Mouse (Mus musculus): ENCODE measurements around the gene Colq. TPM values are rescaled to one million over a fixed set of nuclear protein-coding genes. Genes with fewer than 3 reads are reported as not detected.

Gene Colq
- polyA plus RNA-seq, 1 experiment from 2014 or later: 0.28 TPM

DNA sequence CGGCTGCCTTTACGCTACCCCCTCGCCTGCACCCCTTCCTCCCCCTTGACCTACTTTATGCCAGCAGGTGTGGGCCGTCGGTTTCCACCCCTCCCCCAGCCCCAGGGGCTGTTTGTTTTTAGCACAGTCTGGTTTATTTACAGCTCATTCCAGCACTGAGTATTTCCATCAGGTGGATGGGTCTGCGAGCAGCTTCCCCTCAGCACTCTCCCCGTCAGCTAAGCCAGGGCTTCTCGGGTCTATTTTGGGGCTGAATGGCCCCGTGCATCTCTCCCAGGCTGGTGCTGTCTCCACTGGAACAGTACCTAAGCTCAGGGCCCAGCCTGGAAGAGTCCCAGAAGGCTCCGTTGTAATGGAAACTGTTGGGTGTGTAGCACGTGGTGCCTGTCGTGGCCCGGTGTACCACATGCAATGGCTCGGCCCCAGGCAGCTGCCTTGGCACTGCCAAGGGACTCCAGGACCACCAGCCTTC lies 35.1 kb downstream of the Colq start:
- Histone ChIP-seq H3K4me2 (ENCODE audit: low read depth) (no peak overlapping the region), H3K36me3 (ENCODE audit: control insufficient read depth, insufficient read depth, low read length) (no peaks in the 10 kb centered on the region), H3K9me3 (ENCODE audit: control insufficient read depth, low read length) (no peaks in the 10 kb centered on the region), H3K4me1 (ENCODE audit: control insufficient read depth, insufficient read depth, low read length) (no peaks in the 10 kb centered on the region), H3K27ac (ENCODE audit: low read depth, low read length) (no peak overlapping the region), H3K4me3 (ENCODE audit: low read depth, low read length) (no peak overlapping the region), H3K27me3 (ENCODE audit: control insufficient read depth, insufficient read depth, low read length) (no peaks in the 10 kb centered on the region), H3K9ac (ENCODE audit: low read length) (no peak overlapping the region)
- DNase-seq (ENCODE audit: low spot score) (no peak), ATAC-seq (ENCODE audit: insufficient read depth, low FRiP score, low TSS enrichment) (no peak)
- WGBS: 63% methylated on average over 14 of the region's 14 CpGs

DNA sequence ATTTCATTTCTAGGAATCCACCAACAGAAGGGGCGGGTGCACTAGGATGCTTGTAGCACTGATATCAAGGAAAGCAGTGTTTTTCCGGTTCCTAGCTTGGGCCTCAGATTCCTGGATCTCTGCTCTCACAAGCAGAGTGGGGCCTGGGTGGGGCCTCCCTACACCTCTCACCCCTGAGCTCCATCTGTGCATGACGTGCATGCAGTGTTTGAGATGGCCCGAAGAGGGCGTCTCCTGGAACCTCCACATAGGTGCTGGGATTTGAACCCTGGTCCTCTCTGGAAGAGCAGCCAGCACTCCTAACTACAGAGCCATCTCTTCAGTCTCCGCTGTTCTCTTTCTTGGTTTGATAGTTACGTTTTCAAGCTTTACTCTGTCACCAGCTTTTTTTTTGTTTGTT lies 36.1 kb downstream of the Colq start:
- DNase-seq (ENCODE audit: low spot score): no peak
- WGBS: 86% methylated on average over 7 of the region's 7 CpGs
- Histone ChIP-seq H3K36me3 (ENCODE audit: control insufficient read depth, insufficient read depth, low read length) (no peaks in the 10 kb centered on the region), H3K4me1 (ENCODE audit: control insufficient read depth, insufficient read depth, low read length) (no peaks in the 10 kb centered on the region), H3K27ac (ENCODE audit: low read depth, low read length) (no peak overlapping the region), H3K4me3 (ENCODE audit: low read depth, low read length) (no peak overlapping the region), H3K4me2 (ENCODE audit: low read depth) (no peak overlapping the region), H3K27me3 (ENCODE audit: control insufficient read depth, insufficient read depth, low read length) (no peaks in the 10 kb centered on the region), H3K9ac (ENCODE audit: low read length) (no peak overlapping the region), H3K9me3 (ENCODE audit: control insufficient read depth, low read length) (no peaks in the 10 kb centered on the region)
- ATAC-seq (ENCODE audit: insufficient read depth, low FRiP score, low TSS enrichment): no peak

DNA sequence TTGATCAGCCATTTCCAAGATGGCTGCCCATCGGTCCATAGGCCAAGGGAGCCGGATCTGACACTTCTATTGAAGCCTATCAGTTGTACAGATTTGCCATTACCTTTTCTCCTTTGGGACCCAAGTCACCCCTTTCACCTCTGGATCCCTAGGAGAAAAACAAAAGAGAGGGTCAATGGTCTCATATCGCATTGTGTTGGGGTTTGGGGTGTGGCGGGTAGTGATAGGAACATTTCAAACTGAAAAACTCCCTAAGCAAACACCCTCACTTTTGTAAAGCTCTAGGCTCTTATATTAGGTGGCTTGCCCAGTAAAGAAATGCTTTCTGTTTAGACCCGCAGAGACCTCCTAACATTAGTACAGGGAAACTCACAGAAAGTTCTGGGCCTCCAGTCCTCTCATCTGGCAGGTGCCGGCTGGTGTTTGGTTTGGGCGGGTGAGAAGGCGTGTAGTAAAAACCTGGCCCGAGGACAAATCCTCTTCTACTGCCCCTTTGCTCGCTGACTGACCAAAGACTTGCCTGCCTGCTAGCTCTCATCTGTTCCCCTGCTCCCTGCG lies 47.2 kb downstream of the Colq start:
- Histone ChIP-seq H3K4me1 (ENCODE audit: control insufficient read depth, insufficient read depth, low read length) (no peaks in the 10 kb centered on the region), H3K9ac (ENCODE audit: low read length) (no peak overlapping the region), H3K27ac (ENCODE audit: low read depth, low read length) (no peak overlapping the region), H3K27me3 (ENCODE audit: control insufficient read depth, insufficient read depth, low read length) (no peaks in the 10 kb centered on the region), H3K4me3 (ENCODE audit: low read depth, low read length) (no peak overlapping the region), H3K36me3 (ENCODE audit: control insufficient read depth, insufficient read depth, low read length) (no peaks in the 10 kb centered on the region), H3K4me2 (ENCODE audit: low read depth) (no peak overlapping the region), H3K9me3 (ENCODE audit: control insufficient read depth, low read length) (no peaks in the 10 kb centered on the region)
- ATAC-seq (ENCODE audit: insufficient read depth, low FRiP score, low TSS enrichment): no peak
- DNase-seq (ENCODE audit: low spot score): no peak
- 80% methylated on average over 11 of the region's 11 CpGs for WGBS

DNA sequence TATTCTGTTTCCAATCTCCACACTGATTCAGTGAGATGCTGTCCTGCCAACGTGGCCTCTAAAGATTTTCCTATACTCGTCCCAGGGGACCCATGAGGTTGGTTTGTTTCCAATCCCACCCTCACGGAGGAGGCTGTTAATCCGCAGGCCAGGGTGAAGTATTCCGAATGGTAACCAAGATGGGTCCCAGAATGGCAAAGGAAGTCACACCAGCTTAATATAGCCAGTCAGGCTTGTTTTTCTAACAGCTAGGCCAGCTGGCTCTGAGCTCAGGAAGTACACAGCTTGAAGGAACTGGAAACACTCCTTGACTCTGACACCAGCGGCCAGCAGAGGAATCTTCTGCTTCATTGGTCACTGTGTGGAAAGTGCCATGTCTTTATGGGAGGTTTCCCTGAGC lies 53.8 kb downstream of the Colq start:
- H3K4me1 ChIP-seq (ENCODE audit: control insufficient read depth, insufficient read depth, low read length): no peaks in the 10 kb centered on the region
- H3K4me3 ChIP-seq (ENCODE audit: low read depth, low read length): no peak overlapping the region
- no peaks in the 10 kb centered on the region for H3K9me3 ChIP-seq (ENCODE audit: control insufficient read depth, low read length)
- no peak overlapping the region for H3K4me2 ChIP-seq (ENCODE audit: low read depth)
- H3K9ac ChIP-seq (ENCODE audit: low read length): no peak overlapping the region
- H3K27me3 ChIP-seq (ENCODE audit: control insufficient read depth, insufficient read depth, low read length): no peaks in the 10 kb centered on the region
- ATAC-seq (ENCODE audit: insufficient read depth, low FRiP score, low TSS enrichment) (no peak), DNase-seq (ENCODE audit: low spot score) (no peak)
- H3K36me3 ChIP-seq (ENCODE audit: control insufficient read depth, insufficient read depth, low read length): no peaks in the 10 kb centered on the region
- 74% methylated on average over 6 of the region's 6 CpGs for WGBS
- no peak overlapping the region for H3K27ac ChIP-seq (ENCODE audit: low read depth, low read length)

DNA sequence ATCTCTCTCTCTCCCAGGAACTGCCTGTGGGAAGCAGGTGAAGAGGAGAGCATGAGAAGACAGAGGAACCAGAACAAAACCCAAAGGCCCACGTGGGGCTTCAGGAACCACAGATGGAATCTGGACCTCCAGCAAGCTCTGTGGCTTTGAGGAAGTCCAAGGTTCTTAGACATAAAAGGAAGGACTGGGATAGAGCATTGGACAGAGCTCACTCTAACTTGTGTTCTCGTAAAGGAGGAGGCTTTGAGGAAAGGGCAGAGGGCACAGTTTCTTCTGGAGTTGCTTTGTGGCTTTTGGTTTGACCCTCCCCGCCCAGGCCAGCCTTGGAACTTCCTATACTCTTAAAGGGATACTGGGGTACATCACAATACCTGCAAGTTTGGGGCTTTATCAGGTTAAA lies 58.5 kb downstream of the Colq start:
- ATAC-seq (ENCODE audit: insufficient read depth, low FRiP score, low TSS enrichment) (no peak), DNase-seq (ENCODE audit: low spot score) (no peak)
- Histone ChIP-seq H3K4me3 (ENCODE audit: low read depth, low read length) (no peak overlapping the region), H3K36me3 (ENCODE audit: control insufficient read depth, insufficient read depth, low read length) (no peaks in the 10 kb centered on the region), H3K27me3 (ENCODE audit: control insufficient read depth, insufficient read depth, low read length) (no peaks in the 10 kb centered on the region), H3K9me3 (ENCODE audit: control insufficient read depth, low read length) (no peaks in the 10 kb centered on the region), H3K27ac (ENCODE audit: low read depth, low read length) (no peak overlapping the region), H3K4me2 (ENCODE audit: low read depth) (no peak overlapping the region), H3K4me1 (ENCODE audit: control insufficient read depth, insufficient read depth, low read length) (no peaks in the 10 kb centered on the region), H3K9ac (ENCODE audit: low read length) (no peak overlapping the region)
- 68% methylated on average over 3 of the region's 3 CpGs for WGBS

DNA sequence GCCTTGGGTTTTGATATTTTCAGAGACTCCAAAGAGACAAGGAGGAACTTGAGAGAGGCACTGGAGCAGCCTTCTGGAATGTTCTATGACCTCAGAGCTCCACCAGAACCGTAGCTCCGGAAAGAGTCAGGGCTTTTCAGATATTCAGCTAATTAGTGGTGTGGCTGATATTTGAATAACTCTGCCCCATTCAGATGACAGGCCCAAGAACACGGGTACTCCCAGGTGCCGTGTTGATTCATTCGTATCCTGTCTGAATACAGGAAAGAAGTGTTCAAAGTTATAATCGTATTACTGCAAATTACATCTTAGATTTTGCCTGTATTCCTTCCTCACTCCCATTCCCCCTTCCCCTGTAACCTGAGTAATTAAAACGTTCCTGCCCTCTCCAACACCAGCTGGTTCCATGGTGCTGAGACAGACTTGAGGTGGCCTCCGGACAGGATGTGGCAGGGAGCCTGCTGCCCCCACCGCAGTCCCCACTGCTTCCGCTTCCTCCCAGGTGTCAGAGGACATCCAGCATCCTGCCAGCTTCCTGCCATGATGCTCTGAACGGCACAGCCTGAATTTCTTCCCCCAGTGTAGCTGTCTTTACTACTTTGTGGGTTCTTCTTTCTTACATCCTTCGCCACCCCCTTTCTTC lies 59.5 kb downstream of the Colq start:
- Histone ChIP-seq H3K4me3 (ENCODE audit: low read depth, low read length) (no peak overlapping the region), H3K27me3 (ENCODE audit: control insufficient read depth, insufficient read depth, low read length) (no peaks in the 10 kb centered on the region), H3K9ac (ENCODE audit: low read length) (no peak overlapping the region), H3K4me1 (ENCODE audit: control insufficient read depth, insufficient read depth, low read length) (no peaks in the 10 kb centered on the region), H3K9me3 (ENCODE audit: control insufficient read depth, low read length) (no peaks in the 10 kb centered on the region), H3K27ac (ENCODE audit: low read depth, low read length) (no peak overlapping the region), H3K4me2 (ENCODE audit: low read depth) (no peak overlapping the region), H3K36me3 (ENCODE audit: control insufficient read depth, insufficient read depth, low read length) (no peaks in the 10 kb centered on the region)
- 73% methylated on average over 12 of the region's 12 CpGs for WGBS
- no peak for DNase-seq (ENCODE audit: low spot score)
- no peak for ATAC-seq (ENCODE audit: insufficient read depth, low FRiP score, low TSS enrichment)

DNA sequence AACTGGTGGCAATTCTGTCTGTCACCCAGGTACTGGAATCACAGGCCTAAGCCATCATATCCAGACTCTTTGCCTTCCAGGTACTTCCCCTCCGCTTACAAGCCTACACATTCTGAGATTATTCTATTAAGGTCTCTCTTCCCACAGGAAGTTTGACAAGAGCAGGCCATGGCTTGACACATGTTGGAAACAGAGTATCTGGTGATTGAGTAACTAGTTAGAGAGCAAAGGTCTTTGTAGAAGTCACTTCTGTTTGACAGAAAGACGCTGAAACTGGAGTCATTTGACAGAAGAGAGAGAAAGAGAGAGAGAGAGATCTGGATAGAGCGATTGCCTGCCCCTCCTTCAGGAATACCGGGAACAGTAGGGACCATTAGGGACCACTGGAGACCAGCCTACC lies 60.3 kb downstream of the Colq start:
- Histone ChIP-seq H3K4me1 (ENCODE audit: control insufficient read depth, insufficient read depth, low read length) (no peaks in the 10 kb centered on the region), H3K9me3 (ENCODE audit: control insufficient read depth, low read length) (no peaks in the 10 kb centered on the region), H3K9ac (ENCODE audit: low read length) (no peak overlapping the region), H3K36me3 (ENCODE audit: control insufficient read depth, insufficient read depth, low read length) (no peaks in the 10 kb centered on the region), H3K27ac (ENCODE audit: low read depth, low read length) (no peak overlapping the region), H3K27me3 (ENCODE audit: control insufficient read depth, insufficient read depth, low read length) (no peaks in the 10 kb centered on the region), H3K4me3 (ENCODE audit: low read depth, low read length) (no peak overlapping the region), H3K4me2 (ENCODE audit: low read depth) (no peak overlapping the region)
- 85% methylated on average over 4 of the region's 4 CpGs for WGBS
- no peak for DNase-seq (ENCODE audit: low spot score)
- ATAC-seq (ENCODE audit: insufficient read depth, low FRiP score, low TSS enrichment): no peak

DNA sequence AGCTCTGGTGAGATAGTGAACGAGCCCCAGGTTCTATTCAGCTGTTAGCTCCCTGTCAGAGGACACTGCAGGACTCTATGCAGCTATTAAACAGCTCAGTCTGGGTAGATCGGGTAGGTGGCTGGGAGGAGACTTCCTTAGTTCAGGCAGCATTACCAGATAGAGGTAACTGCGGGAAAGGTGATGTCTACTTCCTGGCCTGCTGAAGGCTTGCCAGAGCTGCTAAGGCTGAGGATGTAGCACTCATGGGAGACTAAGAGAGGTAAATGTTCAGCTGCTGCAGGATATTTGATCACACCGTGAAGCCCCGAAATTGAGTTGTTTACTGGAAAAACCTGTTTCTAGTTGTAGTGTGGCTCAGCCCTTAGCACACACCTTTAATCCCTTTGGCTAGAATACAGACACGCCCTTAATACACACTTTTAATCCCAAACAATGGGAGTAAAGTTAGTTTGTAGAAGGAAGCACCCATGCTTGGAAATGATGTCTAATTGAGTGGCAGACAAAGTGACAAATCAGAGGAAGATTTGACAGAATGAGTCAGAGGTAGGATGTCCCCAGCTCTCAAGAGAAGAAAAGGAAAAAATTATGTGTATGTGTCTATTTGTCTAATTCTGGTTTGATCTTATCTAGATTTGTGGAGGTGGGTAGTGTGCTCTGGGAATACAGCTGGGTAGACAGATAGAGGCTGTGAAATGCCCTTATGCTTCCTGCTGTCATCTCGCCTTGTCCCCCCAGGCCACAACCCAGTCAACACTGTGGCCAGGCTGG lies 65.9 kb downstream of the Colq start:
- no peak overlapping the region for H3K27ac ChIP-seq (ENCODE audit: low read depth, low read length)
- no peaks in the 10 kb centered on the region for H3K4me1 ChIP-seq (ENCODE audit: control insufficient read depth, insufficient read depth, low read length)
- H3K9me3 ChIP-seq (ENCODE audit: control insufficient read depth, low read length): no peaks in the 10 kb centered on the region
- H3K4me3 ChIP-seq (ENCODE audit: low read depth, low read length): no peak overlapping the region
- 81% methylated on average over 7 of the region's 7 CpGs for WGBS
- no peaks in the 10 kb centered on the region for H3K27me3 ChIP-seq (ENCODE audit: control insufficient read depth, insufficient read depth, low read length)
- no peak overlapping the region for H3K4me2 ChIP-seq (ENCODE audit: low read depth)
- DNase-seq (ENCODE audit: low spot score) (no peak), ATAC-seq (ENCODE audit: insufficient read depth, low FRiP score, low TSS enrichment) (no peak)
- no peak overlapping the region for H3K9ac ChIP-seq (ENCODE audit: low read length)
- H3K36me3 ChIP-seq (ENCODE audit: control insufficient read depth, insufficient read depth, low read length): no peaks in the 10 kb centered on the region

DNA sequence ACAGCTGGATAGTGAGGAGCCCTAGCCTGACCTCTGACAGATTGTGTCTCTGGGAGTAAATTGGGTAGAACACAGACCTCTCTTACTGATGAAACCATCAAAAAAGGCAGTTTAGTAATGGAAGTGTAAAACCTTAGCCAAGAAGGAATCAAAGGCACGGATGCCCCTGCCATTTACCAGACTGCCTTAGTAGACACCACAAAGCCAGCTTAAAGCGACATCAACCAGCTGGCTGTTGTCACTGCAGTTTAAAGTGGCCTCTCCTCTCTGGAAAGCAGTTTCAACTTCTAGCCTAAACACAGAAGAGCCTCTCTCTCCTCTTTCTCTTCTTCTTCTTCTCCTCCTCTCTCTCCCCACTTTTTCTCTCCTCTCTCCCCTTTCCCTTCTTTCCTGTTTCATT lies 69.8 kb downstream of the Colq start:
- ATAC-seq (ENCODE audit: insufficient read depth, low FRiP score, low TSS enrichment): no peak
- no peaks in the 10 kb centered on the region for H3K36me3 ChIP-seq (ENCODE audit: control insufficient read depth, insufficient read depth, low read length)
- H3K9me3 ChIP-seq (ENCODE audit: control insufficient read depth, low read length): no peaks in the 10 kb centered on the region
- H3K9ac ChIP-seq (ENCODE audit: low read length): no peak overlapping the region
- H3K4me2 ChIP-seq (ENCODE audit: low read depth): no peak overlapping the region
- H3K4me1 ChIP-seq (ENCODE audit: control insufficient read depth, insufficient read depth, low read length): no peaks in the 10 kb centered on the region
- H3K27me3 ChIP-seq (ENCODE audit: control insufficient read depth, insufficient read depth, low read length): no peaks in the 10 kb centered on the region
- DNase-seq (ENCODE audit: low spot score): no peak
- no peak overlapping the region for H3K27ac ChIP-seq (ENCODE audit: low read depth, low read length)
- WGBS: 75% methylated on average over 2 of the region's 2 CpGs
- no peak overlapping the region for H3K4me3 ChIP-seq (ENCODE audit: low read depth, low read length)

Data from neural tube, embryonic 11.5 days (tissue).